Mouse (Mus musculus) embryonic facial prominence, embryonic 11.5 days (tissue): ENCODE measurements around the gene Rlf. TPM values are rescaled to one million over a fixed set of nuclear protein-coding genes. Genes with fewer than 3 reads are reported as not detected.
A peak's percentile ranks its signal among the peaks of the same experiment; 100 is the strongest.

Experiments used
- ATAC-seq: fragments of 200-750 bp; cut with Nextera tagmentation; replicated peaks from 2 replicates; pipeline ENCODE4 v1.8.0; 2017; ENCODE audit warnings: low read depth; ENCODE audit not compliant: insufficient number of reproducible peaks, low FRiP score, low TSS enrichment
- DNase-seq: peaks from one replicate; pipeline ENCODE4 v3.0.0-alpha.2; 2015; ENCODE audit warnings: low spot score
- H3K27ac ChIP-seq: fragments of 300-500 bp; sonication (generic); replicated peaks from 2 replicates; pipeline ENCODE4 v1.5.1; 2014; ENCODE audit warnings: mild to moderate bottlenecking, low read depth, low read length, control low read depth
- H3K27me3 ChIP-seq: fragments of 300-500 bp; sonication (generic); 2 replicates; pipeline ENCODE4 v1.6.1; 2014; ENCODE audit warnings: mild to moderate bottlenecking, low read length, moderate library complexity, mixed read lengths; ENCODE audit not compliant: control insufficient read depth, insufficient read depth
- H3K36me3 ChIP-seq: fragments of 300-500 bp; sonication (generic); replicated peaks from 2 replicates; pipeline ENCODE4 v1.6.1; 2014; ENCODE audit warnings: low read depth, mild to moderate bottlenecking, low read length, moderate library complexity, mixed read lengths; ENCODE audit not compliant: control insufficient read depth, insufficient read depth
- H3K4me1 ChIP-seq: fragments of 300-500 bp; sonication (generic); 2 replicates; pipeline ENCODE4 v1.6.1; 2014; ENCODE audit warnings: low read length, mixed read lengths; ENCODE audit not compliant: control insufficient read depth, insufficient read depth
- H3K4me2 ChIP-seq: fragments of 300-500 bp; sonication (generic); 2 replicates; pipeline ENCODE4 v1.6.1; 2014; ENCODE audit warnings: low read depth, mild to moderate bottlenecking, control low read depth, low read length, moderate library complexity
- H3K4me3 ChIP-seq: fragments of 300-500 bp; sonication (generic); 2 replicates; pipeline ENCODE4 v1.5.1; 2014; ENCODE audit warnings: low read depth, low read length, control low read depth
- H3K9ac ChIP-seq: fragments of 300-500 bp; sonication (generic); replicated peaks from 2 replicates; pipeline ENCODE4 v1.6.1; 2014; ENCODE audit warnings: mild to moderate bottlenecking, control low read depth, low read length
- H3K9me3 ChIP-seq: fragments of 300-500 bp; sonication (generic); replicated peaks from 2 replicates; pipeline ENCODE4 v1.6.1; 2016; ENCODE audit warnings: mild to moderate bottlenecking, low read length, inconsistent platforms, mixed read lengths; ENCODE audit not compliant: control insufficient read depth
- WGBS: fragments of 180-500 bp; shearing (Covaris S2); extraction: QIAGEN DNeasy Blood & Tissue Kit; methylation state at CpG from one replicate; pipeline ENCODE4 v1.1.7; 2014; 5-methylcytosine and 5-hydroxymethylcytosine counted together
- polyA plus RNA-seq: library from polyadenylated mRNA; unstranded; fragments of >200 nt; fragmentation: Nextera tagmentation; extraction: Ambion mirVana; gene quantifications from 2 replicates; pipeline ENCODE4 v1.2.1, GENCODE M21; 2014

The Rlf gene
- 22.9 and 24.8 TPM in 2 replicates for polyA plus RNA-seq

- Histone ChIP-seq H3K9me3 (no peaks in the 10 kb centered on the region), H3K9ac (peak within 1 kb of the TSS; percentile 98), H3K36me3 (no peaks in the 10 kb centered on the region), H3K27me3 (no peaks in the 10 kb centered on the region), H3K4me3 (peak within 1 kb of the TSS; percentile 91), H3K4me1 (no peaks in the 10 kb centered on the region), H3K27ac (peak within 1 kb of the TSS; percentile 76), H3K4me2 (peak within 1 kb of the TSS; percentile 53)
- ATAC-seq = peak; percentile 95
- under 1% methylated on average over 46 of the region's 48 CpGs for WGBS
- peak; percentile 98 for DNase-seq
These were observed at the start of gene Rlf for GRCm38 (mm10) chr4:121214793-121215304. TSS of gene Rlf (minus strand) at chr4:121215084.

DNA sequence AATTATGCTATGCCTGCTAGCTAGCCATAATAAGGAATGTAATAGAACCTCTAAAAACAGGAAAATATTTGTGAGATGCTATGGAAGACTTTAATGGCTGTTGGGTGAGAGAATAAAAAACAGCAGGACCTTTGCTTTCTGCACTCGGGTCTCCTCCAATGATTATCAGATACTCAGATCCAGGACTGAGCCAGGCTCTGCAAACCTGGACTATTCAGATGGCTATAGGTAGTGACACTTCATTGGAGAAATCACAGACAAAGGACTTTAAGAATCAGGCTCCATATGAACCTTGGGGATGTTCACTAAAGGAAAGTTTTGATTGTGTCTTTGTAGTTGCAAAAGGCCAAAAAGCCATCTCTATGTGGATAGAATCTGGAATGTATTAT is 26.7 kb upstream of the Rlf start:
- H3K36me3 ChIP-seq = no peaks in the 10 kb centered on the region
- no peak for ATAC-seq

GRCm38 (mm10) chr4:121240637-121241611 is 26.0 kb upstream of the Rlf start:
- no peaks in the 10 kb centered on the region for H3K4me1 ChIP-seq
- no peaks in the 10 kb centered on the region for H3K27me3 ChIP-seq
- H3K27ac ChIP-seq = no peak overlapping the region
- no peak overlapping the region for H3K4me2 ChIP-seq
- H3K9me3 ChIP-seq = no peaks in the 10 kb centered on the region
- no peak overlapping the region for H3K4me3 ChIP-seq
- DNase-seq (peak; percentile 75), ATAC-seq (no peak)
- no peaks in the 10 kb centered on the region for H3K36me3 ChIP-seq
- 42% methylated on average over 14 of the region's 14 CpGs for WGBS
- no peak overlapping the region for H3K9ac ChIP-seq

More for the DNA sequence above, 26.7 kb upstream of the Rlf start:
- no peaks in the 10 kb centered on the region for H3K27me3 ChIP-seq
- 92% methylated on average over 1 of the region's 1 CpGs for WGBS
- H3K4me3 ChIP-seq = no peak overlapping the region
- no peak overlapping the region for H3K4me2 ChIP-seq
- H3K4me1 ChIP-seq = no peaks in the 10 kb centered on the region
- no peak for DNase-seq
- H3K27ac ChIP-seq = no peak overlapping the region
- no peak overlapping the region for H3K9ac ChIP-seq
- no peaks in the 10 kb centered on the region for H3K9me3 ChIP-seq

DNA sequence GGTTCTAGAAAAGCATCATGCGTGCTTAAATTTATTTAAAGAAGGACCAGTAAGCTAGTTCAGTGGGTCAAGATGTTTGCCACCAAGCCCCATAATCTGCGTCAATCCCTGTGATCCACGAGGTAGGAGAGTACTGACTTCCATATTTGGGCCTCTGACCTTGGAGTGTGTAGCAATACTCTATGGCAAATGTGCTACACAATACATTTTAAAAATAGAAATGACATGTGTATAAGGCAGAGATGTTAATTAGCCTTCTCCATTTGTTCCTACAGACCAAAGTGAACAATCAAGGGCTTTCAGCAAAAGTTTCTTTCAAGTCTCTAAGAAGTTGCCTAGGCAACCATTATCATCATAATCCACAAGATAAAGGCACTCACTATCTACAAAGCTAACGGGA is 25.0 kb upstream of the Rlf start:
- no peak for DNase-seq
- H3K9me3 ChIP-seq = no peaks in the 10 kb centered on the region
- H3K9ac ChIP-seq = no peak overlapping the region
- H3K4me1 ChIP-seq = no peaks in the 10 kb centered on the region
- no peaks in the 10 kb centered on the region for H3K36me3 ChIP-seq
- no peak overlapping the region for H3K4me2 ChIP-seq
- H3K4me3 ChIP-seq = no peak overlapping the region
- no peak overlapping the region for H3K27ac ChIP-seq
- H3K27me3 ChIP-seq = no peaks in the 10 kb centered on the region
- ATAC-seq = no peak
- 76% methylated on average over 4 of the region's 4 CpGs for WGBS

- no peak overlapping the region for H3K27ac ChIP-seq
- H3K27me3 ChIP-seq = no peaks in the 10 kb centered on the region
- DNase-seq = peak; percentile 67
- H3K9me3 ChIP-seq = no peaks in the 10 kb centered on the region
- 11% methylated on average over 5 of the region's 5 CpGs for WGBS
- H3K4me2 ChIP-seq = no peak overlapping the region
- ATAC-seq = no peak; the same call in 1 of the 2 replicates
- no peak overlapping the region for H3K9ac ChIP-seq
- H3K4me1 ChIP-seq = no peaks in the 10 kb centered on the region
- no peak overlapping the region for H3K4me3 ChIP-seq
- no peaks in the 10 kb centered on the region for H3K36me3 ChIP-seq
These were observed 17.0 kb upstream of the Rlf start for GRCm38 (mm10) chr4:121231772-121232414.

GRCm38 (mm10) chr4:121230943-121231614 is 16.2 kb upstream of the Rlf start:
- Histone ChIP-seq H3K4me1 (no peaks in the 10 kb centered on the region), H3K27ac (no peak overlapping the region), H3K36me3 (no peaks in the 10 kb centered on the region), H3K9ac (0 out of 2 replicates have a peak overlapping the region, but pooled peaks have one; percentile 10), H3K9me3 (no peaks in the 10 kb centered on the region), H3K4me2 (peak overlapping the region; percentile 26; the same call in 1 of the 2 replicates), H3K27me3 (no peaks in the 10 kb centered on the region), H3K4me3 (0 out of 2 replicates have a peak overlapping the region, but pooled peaks have one; percentile 7)
- 3% methylated on average over 16 of the region's 16 CpGs for WGBS
- ATAC-seq (peak; percentile 27; the same call in 1 of the 2 replicates), DNase-seq (peak; percentile 21)

DNA sequence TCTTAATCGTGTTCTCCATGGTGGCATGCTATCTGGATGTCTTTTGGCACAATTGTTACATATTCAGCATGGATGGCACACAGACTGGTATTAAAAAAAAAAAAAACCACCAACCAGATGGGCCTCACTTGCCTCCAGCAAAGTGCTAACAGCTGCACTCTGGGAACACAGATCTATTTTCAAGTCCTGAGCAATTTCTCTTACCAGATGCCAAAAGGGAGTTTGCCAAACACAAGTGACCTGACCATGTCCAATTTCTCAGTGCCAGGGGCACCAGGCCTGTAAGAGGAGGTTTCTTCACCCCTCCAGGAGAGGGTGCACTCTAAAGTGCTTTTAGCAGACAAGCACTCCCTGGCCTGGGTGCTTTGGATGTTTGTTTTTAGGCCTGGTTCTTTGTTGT is 12.2 kb upstream of the Rlf start:
- DNase-seq = no peak
- 54% methylated on average over 1 of the region's 1 CpGs for WGBS
- Histone ChIP-seq H3K4me3 (no peak overlapping the region), H3K36me3 (no peaks in the 10 kb centered on the region), H3K4me2 (no peak overlapping the region), H3K9me3 (no peaks in the 10 kb centered on the region), H3K4me1 (no peaks in the 10 kb centered on the region), H3K9ac (no peak overlapping the region), H3K27ac (no peak overlapping the region), H3K27me3 (no peaks in the 10 kb centered on the region)
- ATAC-seq = no peak
